8 mouse cellular contexts compared by ENCODE assay signal in the genomic region with DNA sequence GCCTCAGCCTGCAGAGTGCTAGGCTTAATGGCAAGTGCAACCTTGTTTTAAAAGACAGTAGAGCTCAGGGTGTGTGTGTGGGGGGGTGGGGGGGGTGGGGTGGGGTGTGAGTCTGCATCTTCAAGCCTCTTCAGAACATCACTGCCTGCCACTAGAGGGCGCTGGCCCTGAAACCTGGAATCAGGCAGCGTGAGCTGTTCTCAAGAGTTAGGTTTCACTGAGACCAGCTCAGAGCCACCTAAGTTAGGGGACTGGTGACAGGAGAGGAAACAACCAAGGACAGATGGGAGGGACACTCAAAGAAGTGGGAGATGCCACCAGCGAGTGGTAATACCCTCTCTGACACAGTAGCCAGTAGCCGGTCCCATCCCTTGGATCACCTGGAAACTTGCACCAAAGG.
DNase-seq lines count a peak whose midpoint lies in the region; ATAC-seq and TF ChIP-seq lines count a peak whose summit lies in the region.

No protein-coding gene starts in this region.

- no peak for DNase-seq in cerebellum, adult 2 months
- DNase-seq in cerebellum, adult 11-12 months = no peak
- DNase-seq in left cerebral cortex, adult 18-20 months (ENCODE audit: low spot score in 2 of 2) = peak; percentile 20 to 61
- no peak for DNase-seq in left cerebral cortex, adult 11 months (ENCODE audit: low spot score)
- DNase-seq in c-Kit-positive CD71-positive TER-119-negative erythroid progenitor cells, embryonic 14.5 days (ENCODE audit: low read depth) = peak; percentile 40
- DNase-seq in thymus, postnatal 14 days = peak; percentile 61
- no peak for DNase-seq in yolk sac, embryonic 10.5 days (ENCODE audit: low spot score)

- ATAC-seq in lung, embryonic 16.5 days (ENCODE audit: low read depth) = peak; percentile 4; the same call in 1 of the 2 replicates

- no peak overlapping the region for H3K4me3 ChIP-seq in cerebellum, adult 2 months (replicated peaks; ENCODE audit: insufficient read depth, low read depth, low read length)
- H3K4me3 ChIP-seq in lung, embryonic 16.5 days (ENCODE audit: low read length) = no peak overlapping the region

- no peaks in the 10 kb centered on the region for H3K27me3 ChIP-seq in cerebellum, adult 2 months (ENCODE audit: control insufficient read depth, insufficient read depth, low read length)
- no peaks in the 10 kb centered on the region for H3K27me3 ChIP-seq in lung, embryonic 16.5 days (ENCODE audit: control insufficient read depth, insufficient read depth, low read depth, low read length)

- TF ChIP-seq POLR2A in cerebellum, adult 2 months (IDR thresholded peaks at IDR 0.05; ENCODE audit: borderline replicate concordance, insufficient read depth, low read length) = no peak

- no peaks in the 10 kb centered on the region for H3K36me3 ChIP-seq in lung, embryonic 16.5 days (ENCODE audit: control insufficient read depth, insufficient read depth, low read length)

- no peaks in the 10 kb centered on the region for H3K9me3 ChIP-seq in lung, embryonic 16.5 days (ENCODE audit: control insufficient read depth, low read length)

- 63% methylated on average over 4 of the region's 4 CpGs for whole genome bisulfite sequencing in cerebellum, adult 2 months
- WGBS in lung, embryonic 16.5 days = 40% methylated on average over 4 of the region's 4 CpGs

- H3K4me1 ChIP-seq in cerebellum, adult 2 months (ENCODE audit: control insufficient read depth, insufficient read depth, low read length) = peaks cover 6% of the 10 kb centered on the region; the same call in 1 of the 2 replicates
- H3K4me1 ChIP-seq in lung, embryonic 16.5 days (replicated peaks; ENCODE audit: control insufficient read depth, insufficient read depth, low read length) = no peaks in the 10 kb centered on the region

- no peak overlapping the region for H3K9ac ChIP-seq in lung, embryonic 16.5 days (ENCODE audit: low read length)

- peak; percentile 48; the same call in 1 of the 2 replicates for TF ChIP-seq CTCF in cerebellum, adult 2 months (IDR thresholded peaks at IDR 0.05; ENCODE audit: borderline replicate concordance, insufficient read depth, low read depth, low read length)

- no peak overlapping the region for H3K27ac ChIP-seq in cerebellum, adult 2 months (ENCODE audit: insufficient read depth, low read length)
- H3K27ac ChIP-seq in lung, embryonic 16.5 days (ENCODE audit: low read length) = peak overlapping the region; percentile 21; the same call in 1 of the 2 replicates

- no peak overlapping the region for H3K4me2 ChIP-seq in lung, embryonic 16.5 days (ENCODE audit: low read depth, low read length)

Comparison
In these comparisons a context has a peak if more than half of its experiments do, and no peak if none do; other contexts are left out.
1. DNase-seq: peak in left cerebral cortex, adult 18-20 months (2 of 2), c-Kit-positive CD71-positive TER-119-negative erythroid progenitor cells, embryonic 14.5 days (single experiment) and thymus, postnatal 14 days (single experiment); none in cerebellum, adult 2 months (0 of 2), cerebellum, adult 11-12 months (single experiment), left cerebral cortex, adult 11 months (single experiment) and yolk sac, embryonic 10.5 days (single experiment).